ENCODE assay signal across 8 mouse cellular contexts in genomic region chr5:123059757-123060520, GRCm38 (mm10). TPM values are rescaled to one million over a fixed set of nuclear protein-coding genes. Genes with fewer than 3 reads are reported as not detected.
DNase-seq lines count a peak whose midpoint lies in the region; ATAC-seq and TF ChIP-seq lines count a peak whose summit lies in the region.

No protein-coding gene starts in this region.

- DNase-seq in urinary bladder, adult 2 months (ENCODE audit: low spot score): peak; percentile 26
- no peak for DNase-seq in urinary bladder, adult 18-20 months (ENCODE audit: low spot score in 2 of 2)
- peak; percentile 59 for DNase-seq in c-Kit-negative CD71-positive TER-119-positive erythroid progenitor cells, embryonic 14.5 days (ENCODE audit: low read depth, low spot score)
- DNase-seq in heart, adult 2 months: peak; percentile 53 to 71
- peak; percentile 68 to 75 for DNase-seq in kidney, postnatal 36 days
- DNase-seq in midbrain, postnatal 0 days (ENCODE audit: low spot score): peak; percentile 43
- no peak for DNase-seq in frontal cortex, postnatal 14 days (ENCODE audit: low spot score in 2 of 2)
- no peak for DNase-seq in Muller cell, postnatal 12 days (ENCODE audit: inconsistent ontology term)

- intact Hi-C loops in heart, adult 2 months (cut with DNase I): loop anchor here (10.0 kb wide), 1 partner anchor 245 kb away; no protein-coding TSS in a partner anchor

- no peaks in the 10 kb centered on the region for H3K27me3 ChIP-seq in heart, adult 2 months (ENCODE audit: control insufficient read depth, insufficient read depth, low read length)
- no peaks in the 10 kb centered on the region for H3K27me3 ChIP-seq in midbrain, postnatal 0 days (ENCODE audit: insufficient read depth, low read length)

- WGBS in heart, adult 2 months: 23% methylated on average over 14 of the region's 14 CpGs
- WGBS in midbrain, postnatal 0 days: 38% methylated on average over 14 of the region's 14 CpGs

- no peaks in the 10 kb centered on the region for H3K9me3 ChIP-seq in midbrain, postnatal 0 days (ENCODE audit: low read length)

- H3K36me3 ChIP-seq in heart, adult 2 months (ENCODE audit: control insufficient read depth, insufficient read depth, low read length): no peaks in the 10 kb centered on the region
- H3K36me3 ChIP-seq in midbrain, postnatal 0 days (ENCODE audit: insufficient read depth, low read length): no peaks in the 10 kb centered on the region

- H3K4me2 ChIP-seq in midbrain, postnatal 0 days (ENCODE audit: low read depth, low read length, poor library complexity, severe bottlenecking): no peak overlapping the region

- peak overlapping the region; percentile 33 for H3K4me3 ChIP-seq in heart, adult 2 months
- H3K4me3 ChIP-seq in midbrain, postnatal 0 days (ENCODE audit: low read depth, low read length): no peak overlapping the region

- peak; percentile 79 for TF ChIP-seq CTCF in heart, adult 2 months (IDR thresholded peaks at IDR 0.05)
- TF ChIP-seq CTCF in midbrain, postnatal 0 days (IDR thresholded peaks at IDR 0.05): peak; percentile 66

- H3K79me2 ChIP-seq in heart, adult 2 months (replicated peaks; ENCODE audit: control insufficient read depth, insufficient read depth, low read length): no peaks in the 10 kb centered on the region

- peaks cover 1% of the 10 kb centered on the region; the same call in 1 of the 2 replicates for H3K4me1 ChIP-seq in heart, adult 2 months (ENCODE audit: control insufficient read depth, insufficient read depth, low read length)
- H3K4me1 ChIP-seq in midbrain, postnatal 0 days (ENCODE audit: insufficient read depth, low read length): no peaks in the 10 kb centered on the region

- H3K27ac ChIP-seq in heart, adult 2 months: peak overlapping the region; percentile 73
- H3K27ac ChIP-seq in midbrain, postnatal 0 days (ENCODE audit: low read depth, low read length): no peak overlapping the region

- TF ChIP-seq EP300 in heart, adult 2 months (IDR thresholded peaks at IDR 0.05; ENCODE audit: insufficient read depth, low read depth, low read length): peak; percentile 58; the same call in 1 of the 2 replicates

- TF ChIP-seq POLR2A in heart, adult 2 months (IDR thresholded peaks at IDR 0.05; ENCODE audit: insufficient read depth, low read depth, low read length): peak; percentile 39; the same call in 1 of the 2 replicates

- ATAC-seq in midbrain, postnatal 0 days (ENCODE audit: low FRiP score): no peak

- H3K9ac ChIP-seq in heart, adult 2 months (ENCODE audit: low read depth, low read length): peak overlapping the region; percentile 42; the same call in 1 of the 2 replicates
- H3K9ac ChIP-seq in midbrain, postnatal 0 days (replicated peaks; ENCODE audit: low read length, poor library complexity, severe bottlenecking): no peak overlapping the region

RNA-seq across cellular contexts. Expression of gene Tmem120b, which starts 8.3 kb away (rescaled TPM):
- polyA plus RNA-seq in urinary bladder, adult 2 months (2012; rRNA removed): 7.5 and 14.4 TPM in 2 replicates
- total RNA-seq in heart, adult 2 months (2021): 10 to 100 TPM in 1 of 2 experiments, 1 to 10 TPM in 1; 6.6 to 10.4 TPM
- 10.3 and 10.5 TPM in 2 replicates for polyA plus RNA-seq in heart, adult 2 months (2012; rRNA removed)
- total RNA-seq in midbrain, postnatal 0 days (2014; rRNA removed): 13.3 and 16.2 TPM in 2 replicates
- 17.1 and 19.7 TPM in 2 replicates for polyA plus RNA-seq in midbrain, postnatal 0 days (2015; fragmentation: Nextera tagmentation; extraction: Ambion mirVana)

RNA-seq across cellular contexts. Expression of gene Morn3, which starts 13.1 kb away (rescaled TPM):
- not detected in 2 replicates for polyA plus RNA-seq in urinary bladder, adult 2 months (2012; rRNA removed)
- not detected for total RNA-seq in heart, adult 2 months (2021)
- polyA plus RNA-seq in heart, adult 2 months (2012; rRNA removed): not detected in 2 replicates
- total RNA-seq in midbrain, postnatal 0 days (2014; rRNA removed): not detected in 2 replicates
- polyA plus RNA-seq in midbrain, postnatal 0 days (2015; fragmentation: Nextera tagmentation; extraction: Ambion mirVana): 1.1 and 1.3 TPM in 2 replicates

RNA-seq across cellular contexts. Expression of gene Orai1, which starts 45.1 kb away (rescaled TPM):
- 34.2 and 41.7 TPM in 2 replicates for polyA plus RNA-seq in urinary bladder, adult 2 months (2012; rRNA removed)
- 10 to 100 TPM; 11.7 to 15.8 TPM for total RNA-seq in heart, adult 2 months (2021)
- 39.0 and 42.8 TPM in 2 replicates for polyA plus RNA-seq in heart, adult 2 months (2012; rRNA removed)
- total RNA-seq in midbrain, postnatal 0 days (2014; rRNA removed): 16.3 and 24.0 TPM in 2 replicates
- 13.5 and 14.8 TPM in 2 replicates for polyA plus RNA-seq in midbrain, postnatal 0 days (2015; fragmentation: Nextera tagmentation; extraction: Ambion mirVana)

Comparison
In these comparisons a context has a peak if more than half of its experiments do, and no peak if none do; other contexts are left out.
1. DNase-seq: peak in urinary bladder, adult 2 months (single experiment), c-Kit-negative CD71-positive TER-119-positive erythroid progenitor cells, embryonic 14.5 days (single experiment), heart, adult 2 months (2 of 2), kidney, postnatal 36 days (2 of 2) and midbrain, postnatal 0 days (single experiment); none in urinary bladder, adult 18-20 months (0 of 2), frontal cortex, postnatal 14 days (0 of 2) and Muller cell, postnatal 12 days (single experiment).